Mouse (Mus musculus) layer of hippocampus, postnatal 10 days (tissue): Measurements from ENCODE around the gene Slc6a20a. TPM values are rescaled to one million over a fixed set of nuclear protein-coding genes. Genes with fewer than 3 reads are reported as not detected.

Source experiments
- DNase-seq, 2 experiments: peaks; one replicate each; pipeline ENCODE4 v3.0.0; 2021; ENCODE audit warnings: low spot score in 2 of 2
- long read RNA-seq: library from polyadenylated mRNA; stranded (forward); transcript quantifications from one replicate; pipeline ENCODE4 v2.0.0, GENCODE M21; 2023
- total RNA-seq, 2 experiments: library from RNA; stranded (reverse); gene quantifications; 2 replicates each; pipeline ENCODE4 v1.2.3; 2021

The Slc6a20a gene
- total RNA-seq: 10 to 100 TPM; 12.4 to 19.4 TPM
- long read RNA-seq, transcript Slc6a20a-201 (11 exons, 2,732 nt): major isoform, 8 of 9 reads
- long read RNA-seq, partial matches to known transcripts: 1 of 9 reads
- long read RNA-seq, other reads (novel, unspliced or antisense): 0 of 9 reads

GRCm38 (mm10) chr9:123678327-123679105 is at the start of gene Slc6a20a, which contains the start of gene Ccr9:
Slc6a20a (minus strand) TSS chr9:123678885.
Ccr9 (plus strand) TSS chr9:123678439.
- DNase-seq: no peak

GRCm38 (mm10) chr9:123722737-123723493 is 44.2 kb upstream of the Slc6a20a start:
- DNase-seq: no peak

GRCm38 (mm10) chr9:123717186-123718008 is 38.7 kb upstream of the Slc6a20a start, which contains the start of gene Lztfl1:
Lztfl1 (minus strand) TSS chr9:123717697.
- peak; percentile 93 to 94 for DNase-seq

GRCm38 (mm10) chr9:123716301-123716700 is 37.6 kb upstream of the Slc6a20a start:
- DNase-seq: no peak

- DNase-seq: no peak
These were observed 34.4 kb upstream of the Slc6a20a start for GRCm38 (mm10) chr9:123713111-123713510.

- no peak for DNase-seq
These were observed 30.5 kb upstream of the Slc6a20a start for GRCm38 (mm10) chr9:123709226-123709625.

GRCm38 (mm10) chr9:123701822-123702221 is 23.1 kb upstream of the Slc6a20a start:
- DNase-seq: no peak

- no peak for DNase-seq
These were observed 17.1 kb upstream of the Slc6a20a start for GRCm38 (mm10) chr9:123695634-123696302.

GRCm38 (mm10) chr9:123688227-123688626 is 9.5 kb upstream of the Slc6a20a start:
- no peak for DNase-seq

GRCm38 (mm10) chr9:123686206-123686605 is 7.5 kb upstream of the Slc6a20a start:
- no peak for DNase-seq

GRCm38 (mm10) chr9:123683704-123684103 is 5.0 kb upstream of the Slc6a20a start:
- DNase-seq: no peak

- DNase-seq: no peak
These were observed 513 bp upstream of the Slc6a20a start for GRCm38 (mm10) chr9:123679198-123679597.

- DNase-seq: peak; percentile 32 to 41
These were observed 13.0 kb downstream of the Slc6a20a start for GRCm38 (mm10) chr9:123665645-123666044.

- DNase-seq: peak in 1 of 2 experiments; percentile 26
These were observed 18.6 kb downstream of the Slc6a20a start for GRCm38 (mm10) chr9:123659986-123660676.

- DNase-seq: no peak
These were observed 19.7 kb downstream of the Slc6a20a start for GRCm38 (mm10) chr9:123658981-123659380.

GRCm38 (mm10) chr9:123657457-123657856 is 21.2 kb downstream of the Slc6a20a start:
- DNase-seq: no peak

- no peak for DNase-seq
These were observed 27.3 kb downstream of the Slc6a20a start for GRCm38 (mm10) chr9:123651369-123651768.

- no peak for DNase-seq
These were observed 28.7 kb downstream of the Slc6a20a start for GRCm38 (mm10) chr9:123649785-123650511.

- DNase-seq: no peak
These were observed 38.6 kb downstream of the Slc6a20a start for GRCm38 (mm10) chr9:123640106-123640505.
